Mouse (Mus musculus) olfactory bulb, adult 2 months (tissue): ENCODE results near the gene Acadl.

Source experiments
- CTCF ChIP-seq: fragments of 200-500 bp; IDR thresholded peaks from 2 replicates; pipeline ENCODE4 v1.5.1; 2012; ENCODE audit warnings: low read depth, mild to moderate bottlenecking, low read length, moderate library complexity; ENCODE audit not compliant: insufficient read depth
- POLR2A ChIP-seq: fragments of 200-500 bp; IDR thresholded peaks from 2 replicates; pipeline ENCODE4 v1.6.1; 2012; ENCODE audit warnings: mild to moderate bottlenecking, low read depth, low read length, moderate library complexity; ENCODE audit not compliant: insufficient read depth

DNA sequence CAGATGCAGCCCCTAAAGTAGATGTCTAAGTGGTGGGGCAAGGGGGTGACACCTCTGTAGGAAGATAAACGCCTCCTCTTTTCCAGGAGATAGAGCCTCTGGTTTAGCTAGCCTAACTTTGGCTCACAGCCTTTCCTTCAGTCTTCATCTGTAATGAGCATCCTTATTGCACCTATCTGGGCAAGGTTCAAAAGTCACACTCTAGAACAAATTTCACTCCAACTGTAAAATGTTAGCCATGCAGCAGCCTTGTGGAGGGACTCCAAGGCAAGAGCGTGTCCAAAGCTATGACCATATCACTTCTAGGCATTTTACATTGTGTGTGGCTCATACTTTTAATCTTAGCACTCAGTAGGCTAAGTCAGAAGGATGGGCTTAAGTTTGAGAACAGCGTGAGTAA lies 39.5 kb upstream of the Acadl start:
- TF ChIP-seq CTCF: no peak
- TF ChIP-seq POLR2A: no peak
